Mouse (Mus musculus) gastrocnemius, postnatal 36 days (tissue): ENCODE data around the gene Mtch2. TPM values are rescaled to one million over a fixed set of nuclear protein-coding genes. Genes with fewer than 3 reads are reported as not detected.

ENCODE experiments used
- DNase-seq, 2 experiments: peaks; one replicate each; pipeline ENCODE4 v3.0.0; 2022
- intact Hi-C: fragments of 180-260 bp; cut with DNase I; formaldehyde crosslinking; loops from one replicate; pipeline ENCODE4 v1.15.1; 2025
- total RNA-seq, 2 experiments: library from RNA; stranded (reverse); gene quantifications; 2 replicates each; pipeline ENCODE4 v1.2.3; 2021

Gene Mtch2
- total RNA-seq, 2 experiments from 2014 or later: 133 to 153 TPM

- intact Hi-C loops: no loop called here
- DNase-seq: no peak
Measured at GRCm38 (mm10) chr2:90903398-90903797, 56.4 kb downstream of the Mtch2 start.

- intact Hi-C loops: no loop called here
Measured at GRCm38 (mm10) chr2:90904076-90904855, 57.3 kb downstream of the Mtch2 start, which contains the start of the genes Kbtbd4 and Ndufs3. Kbtbd4 (plus strand) TSS chr2:90904740. Ndufs3 (minus strand) TSS chr2:90904827.

GRCm38 (mm10) chr2:90904856-90905224 lies 57.9 kb downstream of the Mtch2 start:
- intact Hi-C loops: no loop called here
- DNase-seq: no peak

More at GRCm38 (mm10) chr2:90904076-90904855, 57.3 kb downstream of the Mtch2 start, which contains the start of the genes Kbtbd4 and Ndufs3:
- peak; percentile 84 to 85 for DNase-seq

- DNase-seq: no peak
- intact Hi-C loops: no loop called here
Measured at GRCm38 (mm10) chr2:90906721-90907120, 59.8 kb downstream of the Mtch2 start.

GRCm38 (mm10) chr2:90910861-90911260 lies 63.9 kb downstream of the Mtch2 start:
- no peak for DNase-seq
- intact Hi-C loops: no loop called here

DNA sequence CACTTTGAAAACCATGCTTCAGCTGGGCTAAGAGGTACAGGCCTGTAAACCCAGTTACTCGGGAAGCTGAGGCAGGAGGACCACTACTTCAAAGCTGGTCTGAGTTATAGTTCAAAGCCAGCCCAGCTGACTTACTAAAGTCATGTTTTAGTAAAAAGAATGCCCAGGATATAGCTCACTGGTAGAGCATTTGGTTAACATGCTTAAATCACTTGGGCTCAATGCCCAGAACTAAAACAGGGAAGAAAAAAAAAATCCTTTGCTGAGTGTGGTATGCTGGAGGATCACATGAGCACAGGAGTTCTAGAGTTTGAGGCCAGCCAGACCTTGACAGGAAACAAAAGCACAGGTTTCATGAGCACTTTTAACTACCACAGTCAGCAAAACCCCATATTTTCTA lies 64.7 kb downstream of the Mtch2 start:
- no peak for DNase-seq
- intact Hi-C loops: no loop called here

GRCm38 (mm10) chr2:90913671-90914070 lies 66.7 kb downstream of the Mtch2 start:
- no peak for DNase-seq
- intact Hi-C loops: no loop called here

DNA sequence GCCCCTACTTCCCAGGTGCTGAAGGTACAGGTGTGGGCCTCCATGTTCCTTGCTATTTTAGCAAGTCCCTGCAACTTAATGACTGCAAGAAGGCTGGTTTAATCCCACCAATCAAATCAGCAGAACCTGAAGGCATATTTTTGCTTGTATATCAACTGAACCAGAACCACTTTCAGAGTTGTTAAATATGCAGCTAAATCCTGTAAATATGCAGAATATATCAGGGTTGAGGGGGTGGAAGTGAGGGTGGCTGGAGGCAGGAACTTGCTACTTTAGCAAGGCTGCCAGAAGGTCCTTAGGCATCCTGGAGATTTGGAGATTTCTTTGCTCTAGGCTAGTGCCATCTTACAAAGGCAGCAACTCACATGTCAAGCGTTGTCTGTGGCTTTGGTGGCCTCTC lies 68.6 kb downstream of the Mtch2 start:
- intact Hi-C loops: loop anchor here (5.0 kb wide), 1 partner anchor 147 kb away; no protein-coding TSS in a partner anchor
- DNase-seq: no peak

Other genes starting within 250 kb of the Mtch2 start
- gene Nup160, start 169.9 kb upstream of the Mtch2 start, total RNA-seq: 10 to 100 TPM in 1 of 2 experiments, 1 to 10 TPM in 1; 9.9 to 13.6 TPM
- 10 to 100 TPM; 14.7 to 17.3 TPM for gene Fnbp4, start 101.8 kb upstream of the Mtch2 start, total RNA-seq
- under 1 TPM; 0.42 to 0.46 TPM for gene Agbl2, start 64.4 kb upstream of the Mtch2 start, total RNA-seq
- 1 to 10 TPM; 2.7 to 4.1 TPM for gene C1qtnf4, start 38.7 kb downstream of the Mtch2 start, total RNA-seq
- gene Kbtbd4, start 57.6 kb downstream of the Mtch2 start, total RNA-seq: 10 to 100 TPM; 13.6 to 14.2 TPM
- gene Ndufs3, start 57.7 kb downstream of the Mtch2 start, total RNA-seq: 100 to 1,000 TPM; 448 to 474 TPM
- gene Celf1, start 93.2 kb downstream of the Mtch2 start, total RNA-seq: 10 to 100 TPM; 50.0 to 51.4 TPM
- gene Rapsn, start 188.5 kb downstream of the Mtch2 start, total RNA-seq: 10 to 100 TPM; 21.7 to 23.9 TPM
- gene Psmc3, start 206.9 kb downstream of the Mtch2 start, total RNA-seq: 100 to 1,000 TPM; 223 to 229 TPM
- gene Slc39a13, start 223.3 kb downstream of the Mtch2 start, total RNA-seq: 10 to 100 TPM; 21.1 to 21.7 TPM
- 1 to 10 TPM in 1 of 2 experiments, under 1 TPM in 1; 0.91 to 1.1 TPM for gene Spi1, start 235.2 kb downstream of the Mtch2 start, total RNA-seq